Mouse (Mus musculus): ENCODE measurements at regions not wholly inside any gene's neighbourhood (a gene's known extent, or its start where the extent isn't known, plus 50 kb on each side); places are given as distances from the start of the nearest gene placed in this dataset.

DNA sequence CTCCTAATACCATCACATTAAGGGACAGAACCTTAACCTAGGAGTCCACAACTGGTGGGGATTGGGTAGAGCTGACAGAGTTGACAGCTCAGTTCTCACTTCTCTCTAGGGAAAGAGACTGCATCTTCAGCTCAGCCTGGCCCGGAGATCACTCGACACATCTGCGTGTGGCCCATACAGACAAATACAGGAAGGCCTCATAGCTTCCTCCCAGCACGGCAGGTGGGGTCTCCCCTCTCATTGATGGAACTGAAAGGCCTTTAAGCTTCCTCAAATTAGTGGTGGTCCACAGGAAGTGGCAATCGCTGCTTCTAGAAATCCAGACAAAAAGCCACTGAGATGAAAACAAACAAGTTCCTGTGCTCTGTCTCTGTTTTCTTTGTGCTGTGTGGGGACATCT, 83.4 kb upstream of the Cxcr4 start:
- Histone ChIP-seq H3K4me2 (no peak overlapping the region), H3K4me1 (replicated peaks) (peaks cover 16% of the 10 kb centered on the region; the same call in 1 of the 2 replicates), H3K9ac (no peak overlapping the region), H3K9me3 (no peaks in the 10 kb centered on the region), H3K36me3 (no peaks in the 10 kb centered on the region), H3K4me3 (no peak overlapping the region), H3K27me3 (no peaks in the 10 kb centered on the region), H3K27ac (replicated peaks) (no peak overlapping the region)
- no peak for ATAC-seq (ENCODE audit: low read depth)
- 66% methylated on average over 5 of the region's 5 CpGs for WGBS

DNA sequence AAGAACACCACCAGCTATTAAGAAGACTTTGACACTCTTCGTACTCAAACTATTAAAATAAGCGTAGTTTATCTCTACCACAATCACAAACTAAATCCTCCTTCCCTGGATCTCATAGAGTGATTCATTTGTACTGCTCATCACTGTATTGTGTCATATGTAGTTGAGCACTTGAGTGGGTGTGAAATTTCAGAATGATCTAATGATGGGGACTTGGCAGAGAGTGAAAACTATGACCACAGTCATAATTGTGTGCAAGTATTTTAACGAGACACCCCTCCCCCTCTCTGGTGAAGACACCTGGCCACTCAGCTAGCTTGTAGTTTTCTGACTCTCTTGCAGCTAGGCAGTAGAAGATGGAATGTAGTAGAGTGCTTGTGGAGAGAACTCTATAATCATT, 80.2 kb upstream of the Cxcr4 start:
- ATAC-seq (ENCODE audit: low read depth), result no peak
- no peaks in the 10 kb centered on the region for H3K27me3 ChIP-seq
- no peak overlapping the region for H3K4me3 ChIP-seq
- no peak overlapping the region for H3K4me2 ChIP-seq
- no peaks in the 10 kb centered on the region for H3K36me3 ChIP-seq
- no peak overlapping the region for H3K9ac ChIP-seq
- peaks cover 7% of the 10 kb centered on the region; the same call in 1 of the 2 replicates for H3K4me1 ChIP-seq (replicated peaks)
- H3K9me3 ChIP-seq, result no peaks in the 10 kb centered on the region
- no peak overlapping the region for H3K27ac ChIP-seq (replicated peaks)
- WGBS, result 94% methylated on average over 3 of the region's 3 CpGs

DNA sequence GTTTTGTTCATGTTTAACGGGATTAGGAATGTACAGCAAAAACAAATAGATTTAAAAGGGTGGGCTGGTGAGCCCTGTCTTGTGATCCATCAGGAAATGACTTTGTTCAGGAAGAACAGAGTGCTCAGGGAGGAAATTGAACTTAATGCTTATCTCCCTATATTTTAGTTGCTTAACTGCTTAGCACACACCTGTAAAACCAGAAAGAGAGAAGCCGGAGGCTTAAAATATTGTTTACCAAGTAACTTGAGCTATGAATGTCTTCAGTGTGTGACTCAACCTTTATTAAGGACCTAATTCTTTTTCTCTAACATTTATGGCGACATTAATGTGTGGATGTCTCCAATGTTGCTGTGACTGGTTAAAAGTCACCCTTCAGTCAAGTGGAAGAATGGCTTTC, 79.4 kb upstream of the Cxcr4 start:
- no peak for ATAC-seq (ENCODE audit: low read depth)
- 88% methylated on average over 3 of the region's 3 CpGs for WGBS

DNA sequence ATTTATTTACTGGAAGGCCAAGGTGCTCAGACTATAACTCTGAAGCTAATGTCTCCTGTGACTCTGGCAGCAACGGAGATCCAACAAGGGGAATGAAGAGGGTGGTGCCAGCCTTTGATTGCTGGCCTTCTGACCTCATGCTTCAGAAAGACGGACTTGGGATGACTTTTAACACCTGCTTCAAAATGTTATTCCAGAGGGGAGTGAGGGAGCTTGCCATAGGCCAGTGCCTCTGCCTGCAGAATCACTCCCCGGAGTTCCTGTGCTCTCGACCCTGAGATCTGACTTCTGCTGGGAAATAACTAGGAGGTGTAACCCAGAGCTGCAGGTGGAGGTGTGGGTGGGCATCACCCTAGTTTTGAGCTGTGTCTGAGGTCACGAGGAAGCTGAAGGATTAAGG, 78.9 kb upstream of the Cxcr4 start:
- Histone ChIP-seq H3K9ac (no peak overlapping the region), H3K27me3 (no peaks in the 10 kb centered on the region), H3K4me3 (no peak overlapping the region), H3K4me1 (replicated peaks) (peaks cover 7% of the 10 kb centered on the region; the same call in 1 of the 2 replicates), H3K9me3 (no peaks in the 10 kb centered on the region), H3K27ac (replicated peaks) (no peak overlapping the region), H3K4me2 (no peak overlapping the region), H3K36me3 (no peaks in the 10 kb centered on the region)
- WGBS, result 61% methylated on average over 5 of the region's 5 CpGs
- no peak for ATAC-seq (ENCODE audit: low read depth)

More for the DNA sequence above, 79.4 kb upstream of the Cxcr4 start:
- no peak overlapping the region for H3K27ac ChIP-seq (replicated peaks)
- no peak overlapping the region for H3K9ac ChIP-seq
- H3K27me3 ChIP-seq, result no peaks in the 10 kb centered on the region
- H3K4me3 ChIP-seq, result no peak overlapping the region
- no peak overlapping the region for H3K4me2 ChIP-seq
- no peaks in the 10 kb centered on the region for H3K36me3 ChIP-seq
- no peaks in the 10 kb centered on the region for H3K9me3 ChIP-seq
- peaks cover 7% of the 10 kb centered on the region; the same call in 1 of the 2 replicates for H3K4me1 ChIP-seq (replicated peaks)

DNA sequence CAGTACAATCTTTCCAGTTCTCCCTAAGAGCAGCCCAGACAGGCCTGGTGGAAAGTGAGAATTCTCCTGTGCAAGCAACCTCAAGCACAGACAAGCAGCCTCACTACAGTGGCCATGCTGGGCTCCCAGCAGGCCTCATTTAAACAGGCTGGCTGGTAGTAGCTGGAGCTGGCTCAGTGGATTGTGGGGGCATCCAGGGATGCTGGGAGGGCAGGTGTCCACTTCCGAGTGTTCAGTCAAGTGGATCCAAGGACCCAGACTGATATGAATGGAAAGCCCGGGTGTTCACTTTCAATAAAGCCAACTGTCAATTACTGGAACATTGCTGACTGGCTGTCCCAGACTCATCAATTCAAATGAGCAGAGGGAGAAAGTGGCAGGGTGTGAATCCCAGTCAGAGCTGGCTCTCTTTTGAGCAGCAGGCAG, 77.2 kb upstream of the Cxcr4 start:
- H3K27ac ChIP-seq (replicated peaks), result no peak overlapping the region
- no peak for ATAC-seq (ENCODE audit: low read depth)
- 28% methylated on average over 2 of the region's 2 CpGs for WGBS

DNA sequence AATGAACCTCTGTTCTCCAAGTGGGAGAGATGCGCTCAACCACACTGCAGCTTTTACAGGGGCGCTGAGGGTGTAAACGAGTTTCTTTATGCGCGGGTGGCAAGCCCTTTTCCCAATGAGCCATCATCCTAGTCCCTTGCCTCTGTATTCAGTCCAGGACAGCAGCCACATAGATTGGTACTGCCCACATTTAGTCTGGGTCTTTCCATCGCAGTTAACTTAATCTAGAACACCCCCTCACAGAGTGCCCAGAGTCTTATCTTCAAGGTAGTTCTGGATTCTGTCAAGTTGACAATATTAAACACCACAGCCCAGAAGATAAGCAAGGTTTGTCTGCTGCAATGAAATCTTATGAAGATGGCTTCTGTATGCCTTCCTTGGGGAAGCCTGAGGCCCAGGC, 76.6 kb upstream of the Cxcr4 start:
- no peak overlapping the region for H3K27ac ChIP-seq (replicated peaks)
- no peak overlapping the region for H3K4me2 ChIP-seq
- no peak overlapping the region for H3K4me3 ChIP-seq
- no peaks in the 10 kb centered on the region for H3K27me3 ChIP-seq
- peaks cover 7% of the 10 kb centered on the region; the same call in 1 of the 2 replicates for H3K4me1 ChIP-seq (replicated peaks)
- H3K9ac ChIP-seq, result no peak overlapping the region
- H3K36me3 ChIP-seq, result no peaks in the 10 kb centered on the region
- ATAC-seq (ENCODE audit: low read depth), result no peak
- 79% methylated on average over 6 of the region's 6 CpGs for WGBS
- no peaks in the 10 kb centered on the region for H3K9me3 ChIP-seq

More for the DNA sequence above, 77.2 kb upstream of the Cxcr4 start:
- no peak overlapping the region for H3K9ac ChIP-seq
- peaks cover 7% of the 10 kb centered on the region; the same call in 1 of the 2 replicates for H3K4me1 ChIP-seq (replicated peaks)
- no peak overlapping the region for H3K4me3 ChIP-seq
- H3K4me2 ChIP-seq, result no peak overlapping the region
- H3K9me3 ChIP-seq, result no peaks in the 10 kb centered on the region
- H3K36me3 ChIP-seq, result no peaks in the 10 kb centered on the region
- H3K27me3 ChIP-seq, result no peaks in the 10 kb centered on the region

DNA sequence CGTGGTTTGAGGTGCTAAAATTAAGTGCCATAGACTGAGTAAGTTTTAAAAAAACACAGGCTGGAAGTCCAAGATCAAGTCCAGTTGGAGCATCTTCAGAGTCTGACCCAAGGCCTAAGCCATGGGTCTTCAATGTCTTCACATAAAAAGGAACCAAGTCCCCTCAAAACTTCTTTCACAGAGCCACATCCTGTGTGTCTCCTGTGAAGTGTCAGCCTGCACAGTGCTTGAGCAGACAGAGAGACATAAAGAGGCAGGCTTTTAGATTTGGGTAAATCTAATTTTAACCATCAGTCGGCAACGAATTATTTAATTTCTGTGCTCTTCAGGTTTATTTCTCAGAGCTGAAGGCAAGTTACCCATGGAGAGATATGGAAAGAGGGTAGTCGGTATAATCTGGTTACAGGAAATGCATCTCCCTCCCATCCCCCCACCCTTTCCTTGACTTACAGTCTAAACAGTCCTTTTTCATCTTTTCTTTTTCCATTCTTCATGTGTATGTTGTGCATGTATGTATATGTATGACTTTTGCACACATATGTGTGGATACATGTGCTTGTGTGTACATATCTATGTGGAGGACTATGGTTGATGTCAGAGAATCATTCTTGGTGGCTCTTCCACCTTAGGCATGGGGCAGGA, 75.1 kb upstream of the Cxcr4 start:
- no peak overlapping the region for H3K27ac ChIP-seq (replicated peaks)
- no peak overlapping the region for H3K4me3 ChIP-seq
- peaks cover 7% of the 10 kb centered on the region; the same call in 1 of the 2 replicates for H3K4me1 ChIP-seq (replicated peaks)
- 90% methylated on average over 4 of the region's 4 CpGs for WGBS
- H3K9ac ChIP-seq, result no peak overlapping the region
- no peaks in the 10 kb centered on the region for H3K9me3 ChIP-seq
- H3K4me2 ChIP-seq, result no peak overlapping the region
- H3K36me3 ChIP-seq, result no peaks in the 10 kb centered on the region
- H3K27me3 ChIP-seq, result no peaks in the 10 kb centered on the region
- ATAC-seq (ENCODE audit: low read depth), result no peak

DNA sequence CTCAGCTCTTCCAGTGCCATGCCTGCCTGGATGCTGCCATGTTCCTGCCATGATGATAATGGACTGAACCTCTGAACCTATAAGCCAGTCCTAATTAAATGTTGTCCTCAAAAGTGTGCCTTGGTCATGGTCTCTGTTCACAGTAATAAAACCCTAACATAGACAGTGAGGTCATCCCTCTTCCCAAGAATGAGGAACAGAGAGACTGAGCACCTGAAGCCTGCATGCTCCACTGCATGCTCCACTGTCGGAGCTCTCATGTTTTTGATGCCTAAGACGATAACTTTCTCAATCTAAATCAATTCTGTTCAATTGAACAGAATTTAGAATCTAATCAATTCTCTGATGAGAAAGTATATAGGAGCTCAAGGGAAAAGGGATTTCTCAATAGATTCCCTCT, 71.1 kb upstream of the Cxcr4 start:
- WGBS, result 94% methylated on average over 2 of the region's 2 CpGs
- Histone ChIP-seq H3K4me2 (no peak overlapping the region), H3K9ac (no peak overlapping the region), H3K4me1 (replicated peaks) (peaks cover 7% of the 10 kb centered on the region; the same call in 1 of the 2 replicates), H3K36me3 (no peaks in the 10 kb centered on the region), H3K4me3 (no peak overlapping the region), H3K9me3 (no peaks in the 10 kb centered on the region), H3K27ac (replicated peaks) (no peak overlapping the region), H3K27me3 (no peaks in the 10 kb centered on the region)
- no peak for ATAC-seq (ENCODE audit: low read depth)

DNA sequence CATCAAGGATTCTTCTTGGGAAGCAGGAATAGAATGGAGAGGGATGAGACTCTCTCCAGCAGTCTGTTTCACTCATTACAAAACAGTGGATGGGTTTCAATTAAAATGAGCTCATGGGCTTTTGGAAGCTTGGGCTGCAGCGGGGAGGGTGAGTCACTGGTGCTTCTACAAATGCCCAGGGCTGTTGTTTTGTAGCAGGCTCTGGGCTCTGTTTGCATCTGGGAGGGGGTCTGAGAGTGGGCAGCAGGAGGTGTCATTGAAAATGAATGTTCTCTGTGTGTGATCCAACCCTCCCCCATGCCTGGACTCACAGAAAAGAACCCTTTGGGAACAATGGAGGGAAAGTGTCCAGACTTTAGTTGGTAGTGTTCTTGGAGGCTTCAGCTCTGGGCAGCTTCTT, 67.8 kb upstream of the Cxcr4 start:
- ATAC-seq (ENCODE audit: low read depth), result no peak
- Histone ChIP-seq H3K27ac (replicated peaks) (no peak overlapping the region), H3K4me1 (replicated peaks) (peaks cover 7% of the 10 kb centered on the region; the same call in 1 of the 2 replicates), H3K36me3 (no peaks in the 10 kb centered on the region), H3K4me3 (no peak overlapping the region), H3K9ac (no peak overlapping the region), H3K4me2 (no peak overlapping the region), H3K27me3 (no peaks in the 10 kb centered on the region), H3K9me3 (no peaks in the 10 kb centered on the region)
- WGBS, result 32% methylated on average over 1 of the region's 1 CpGs

DNA sequence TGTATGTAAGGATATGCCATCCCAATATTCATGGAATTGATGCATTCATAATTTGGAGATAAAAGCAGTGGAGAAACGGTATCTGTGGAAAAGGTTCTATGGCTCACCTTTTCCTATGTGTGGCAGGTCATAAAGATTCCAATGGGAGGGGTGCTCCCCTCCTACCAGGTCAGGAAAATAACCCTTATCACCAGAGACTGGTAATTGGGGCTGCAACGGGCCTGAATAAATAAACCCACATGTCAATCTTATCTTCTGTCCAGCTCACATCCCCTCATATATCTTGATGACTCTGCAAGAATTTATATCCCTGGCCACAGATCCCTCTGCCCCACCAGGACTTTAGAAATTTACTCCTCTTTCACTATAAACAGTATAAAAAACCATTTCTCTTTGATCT, 66.7 kb upstream of the Cxcr4 start:
- ATAC-seq (ENCODE audit: low read depth), result no peak
- Histone ChIP-seq H3K4me3 (no peak overlapping the region), H3K36me3 (no peaks in the 10 kb centered on the region), H3K4me1 (replicated peaks) (peaks cover 7% of the 10 kb centered on the region; the same call in 1 of the 2 replicates), H3K9ac (no peak overlapping the region), H3K4me2 (no peak overlapping the region), H3K27me3 (no peaks in the 10 kb centered on the region), H3K9me3 (no peaks in the 10 kb centered on the region), H3K27ac (replicated peaks) (no peak overlapping the region)
- WGBS, result 73% methylated on average over 2 of the region's 2 CpGs

DNA sequence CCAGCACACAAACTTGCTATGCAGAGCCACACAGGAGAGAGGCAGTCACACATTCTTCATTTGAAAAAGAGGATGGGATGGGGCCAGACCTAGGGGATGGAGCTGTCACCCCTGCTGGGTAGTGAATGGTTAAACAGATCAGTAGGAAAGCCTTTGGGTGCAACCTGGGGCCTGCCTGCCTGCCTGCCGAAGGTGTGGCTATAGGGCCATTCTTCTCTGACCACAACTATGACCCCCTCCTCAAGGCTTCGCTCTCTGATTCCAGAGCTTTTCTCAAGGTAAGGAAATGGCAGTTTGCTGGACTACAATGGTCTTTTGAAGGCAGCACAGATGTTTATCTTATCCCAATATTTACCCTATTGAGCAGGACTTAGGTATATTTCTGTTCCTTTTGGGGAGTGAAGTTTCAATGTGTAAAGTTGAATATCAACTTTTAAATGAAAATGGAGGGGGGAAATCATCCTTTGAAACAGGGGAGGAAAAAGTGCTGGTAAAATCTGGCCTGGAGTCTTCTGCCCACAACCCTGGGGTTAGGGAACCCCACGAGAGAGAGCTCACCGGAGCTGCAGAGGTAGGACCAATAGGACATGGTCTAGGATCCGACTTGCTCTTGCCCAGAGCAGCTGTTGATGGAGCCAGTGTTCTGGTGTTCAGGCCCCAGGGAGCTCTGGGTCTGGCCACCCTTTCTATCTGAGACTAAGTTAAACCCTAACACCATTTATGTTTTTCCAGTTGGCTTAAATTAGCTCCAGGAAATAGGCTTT, 62.2 kb upstream of the Cxcr4 start:
- 74% methylated on average over 5 of the region's 5 CpGs for WGBS
- ATAC-seq (ENCODE audit: low read depth), result no peak
- no peak overlapping the region for H3K9ac ChIP-seq
- no peak overlapping the region for H3K4me2 ChIP-seq
- no peak overlapping the region for H3K27ac ChIP-seq (replicated peaks)
- no peak overlapping the region for H3K4me3 ChIP-seq
- no peaks in the 10 kb centered on the region for H3K27me3 ChIP-seq
- peaks cover 11% of the 10 kb centered on the region; the same call in 1 of the 2 replicates for H3K4me1 ChIP-seq (replicated peaks)
- H3K9me3 ChIP-seq, result no peaks in the 10 kb centered on the region
- no peaks in the 10 kb centered on the region for H3K36me3 ChIP-seq

DNA sequence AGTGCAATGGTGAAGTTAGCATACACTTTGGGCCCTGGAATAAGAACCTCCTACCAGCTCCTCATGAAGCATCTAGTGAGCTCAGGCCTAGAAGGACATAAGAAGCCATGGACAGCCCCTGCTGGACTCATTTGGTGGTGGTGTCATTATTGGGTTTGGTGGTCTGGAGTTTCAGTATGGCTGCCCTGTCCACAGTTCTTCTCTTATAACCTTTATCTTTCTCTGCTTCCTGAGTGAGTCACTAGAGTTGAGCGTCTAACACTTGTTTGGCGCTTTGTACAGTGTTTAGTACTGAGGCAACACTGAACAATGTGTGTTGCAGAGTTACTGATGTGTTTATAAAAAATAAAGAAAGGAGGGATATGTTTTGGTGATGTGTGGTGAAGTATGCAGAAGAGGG, 58.5 kb upstream of the Cxcr4 start:
- Histone ChIP-seq H3K27me3 (no peaks in the 10 kb centered on the region), H3K9me3 (no peaks in the 10 kb centered on the region), H3K36me3 (no peaks in the 10 kb centered on the region), H3K4me1 (replicated peaks) (peaks cover 11% of the 10 kb centered on the region; the same call in 1 of the 2 replicates), H3K4me2 (no peak overlapping the region), H3K9ac (no peak overlapping the region), H3K4me3 (no peak overlapping the region), H3K27ac (replicated peaks) (no peak overlapping the region)
- ATAC-seq (ENCODE audit: low read depth), result no peak
- 95% methylated on average over 2 of the region's 2 CpGs for WGBS

All from neural tube, embryonic 13.5 days (tissue).